Mouse (Mus musculus) G1E (cell line): ENCODE measurements around the gene Sar1a. TPM values are rescaled to one million over a fixed set of nuclear protein-coding genes. Genes with fewer than 3 reads are reported as not detected.

ENCODE experiments used
- ATAC-seq: 2 replicates; pipeline ENCODE4 v1.8.0; 2016; ENCODE audit warnings: mild to moderate bottlenecking; ENCODE audit not compliant: insufficient number of reproducible peaks, poor library complexity, low FRiP score, severe bottlenecking; ENCODE audit errors: extremely low read depth
- DNase-seq: peaks from one replicate; pipeline ENCODE4 v3.0.0; 2012; ENCODE audit warnings: low spot score
- H3K27me3 ChIP-seq: 2 replicates; pipeline ENCODE4 v1.6.1; 2012; ENCODE audit warnings: mild to moderate bottlenecking, low read length, inconsistent platforms; ENCODE audit not compliant: insufficient read depth
- H3K36me3 ChIP-seq: replicated peaks from 2 replicates; pipeline ENCODE3; 2012; ENCODE audit warnings: mild to moderate bottlenecking, inconsistent platforms
- H3K4me1 ChIP-seq: 2 replicates; pipeline ENCODE4 v1.6.1; 2012; ENCODE audit warnings: low read depth, low read length, inconsistent platforms, mixed read lengths; ENCODE audit not compliant: insufficient read depth
- H3K4me3 ChIP-seq: 2 replicates; pipeline ENCODE4 v1.5.1; 2012; ENCODE audit warnings: low read depth, mild to moderate bottlenecking, inconsistent platforms, low read length, moderate library complexity, mixed read lengths
- H3K9me3 ChIP-seq: replicated peaks from 2 replicates; pipeline ENCODE4 v1.6.1; 2012; ENCODE audit warnings: inconsistent platforms
- CTCF ChIP-seq: IDR thresholded peaks from 2 replicates; pipeline ENCODE4 v1.5.1; 2012; ENCODE audit warnings: low read depth, low read length, inconsistent platforms, mixed read lengths
- GATA1 ChIP-seq: IDR thresholded peaks from 2 replicates; pipeline ENCODE4 v1.6.1; 2012; ENCODE audit warnings: borderline replicate concordance, low read length, inconsistent platforms, mixed read lengths
- GATA2 ChIP-seq: IDR thresholded peaks from 2 replicates; pipeline ENCODE4 v1.6.1; 2012; ENCODE audit warnings: low read depth, low read length, inconsistent platforms, borderline replicate concordance
- POLR2AphosphoS5 ChIP-seq: IDR thresholded peaks from 2 replicates; pipeline ENCODE4 v1.6.1; 2012; ENCODE audit warnings: low read depth, low read length, inconsistent platforms; ENCODE audit not compliant: insufficient replicate concordance
- TAL1 ChIP-seq: conservative IDR thresholded peaks from 2 replicates; pipeline ENCODE4 v1.6.1; 2012; ENCODE audit warnings: low read depth, low read length, inconsistent platforms, mixed read lengths
- polyA plus RNA-seq: library from polyadenylated mRNA; stranded (reverse); fragments of >175 nt; gene quantifications from 2 replicates; pipeline ENCODE4 v1.2.3, GENCODE M21; 2012
- total RNA-seq, 2 experiments: library from RNA; stranded (forward) in 1 of 2; stranded (reverse) in 1 of 2; fragments of 200-1000 nt in 1 of 2; fragments of >200 nt in 1 of 2; fragmentation: Nextera tagmentation in 1 of 2; gene quantifications; 2 replicates each; pipeline ENCODE4 v1.2.3; 2014 to 2017

The Sar1a gene
- total and polyA plus RNA-seq, 3 experiments, result 31.6 to 85.1 (median 83.0) TPM

DNA sequence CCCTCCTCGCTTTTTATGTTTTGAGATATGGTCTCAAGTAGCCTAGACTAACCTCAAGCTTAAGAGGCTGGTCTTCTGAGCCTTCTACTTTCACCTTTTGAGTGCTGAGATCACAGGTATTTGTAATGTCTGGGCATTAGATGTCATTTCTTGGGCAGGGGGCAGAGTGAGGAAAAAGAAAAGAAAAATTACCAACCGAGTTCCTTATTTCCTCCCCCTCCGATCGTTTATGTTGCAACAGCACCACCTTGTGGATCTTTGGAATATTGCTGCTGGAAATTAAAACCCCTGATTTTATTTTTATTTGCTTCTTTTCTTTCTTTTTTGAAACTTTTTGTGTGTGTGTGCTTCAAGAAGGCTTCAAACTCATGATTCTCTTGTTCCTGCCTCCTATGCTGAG is 22.1 kb upstream of the Sar1a start:
- TF ChIP-seq POLR2AphosphoS5 (no peak), CTCF (no peak), TAL1 (no peak)
- DNase-seq (peak; percentile 8), ATAC-seq (no peak)
- Histone ChIP-seq H3K4me1 (no peaks in the 10 kb centered on the region), H3K36me3 (peaks cover 69% of the 10 kb centered on the region), H3K9me3 (no peaks in the 10 kb centered on the region), H3K4me3 (no peak overlapping the region), H3K27me3 (no peaks in the 10 kb centered on the region)

- Histone ChIP-seq H3K27me3 (no peaks in the 10 kb centered on the region), H3K4me3 (no peak overlapping the region), H3K9me3 (no peaks in the 10 kb centered on the region), H3K4me1 (no peaks in the 10 kb centered on the region), H3K36me3 (peaks cover 70% of the 10 kb centered on the region)
- no peak for DNase-seq
- ATAC-seq, result no peak
- no peak for TF ChIP-seq CTCF
- no peak for TF ChIP-seq GATA2
- no peak for TF ChIP-seq GATA1
- TF ChIP-seq TAL1, result no peak
- TF ChIP-seq POLR2AphosphoS5, result no peak
These were observed 18.2 kb upstream of the Sar1a start for GRCm38 (mm10) chr10:61661887-61662286.

- DNase-seq (no peak), ATAC-seq (no peak)
- peaks cover 72% of the 10 kb centered on the region for H3K36me3 ChIP-seq
These were observed 17.6 kb upstream of the Sar1a start for GRCm38 (mm10) chr10:61662391-61662988.

DNA sequence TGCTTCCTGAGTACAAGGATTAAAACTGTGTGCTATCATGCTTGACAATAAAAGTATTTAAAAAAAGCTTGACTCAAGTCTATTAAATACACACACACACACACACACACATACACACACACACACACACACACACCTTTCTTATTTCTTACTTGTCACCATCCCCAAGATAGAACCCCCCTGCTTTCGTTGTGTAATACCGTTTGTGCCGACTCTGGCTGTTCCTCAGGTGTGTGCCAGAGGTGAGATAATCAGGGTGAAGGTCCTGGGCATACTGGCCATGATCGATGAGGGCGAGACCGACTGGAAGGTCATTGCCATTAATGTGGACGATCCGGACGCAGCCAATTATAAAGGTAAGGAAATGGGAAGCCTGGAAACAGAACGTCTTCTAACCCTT is 15.0 kb upstream of the Sar1a start:
- Histone ChIP-seq H3K4me1 (peaks cover 7% of the 10 kb centered on the region; the same call in 1 of the 2 replicates), H3K4me3 (no peak overlapping the region), H3K9me3 (no peaks in the 10 kb centered on the region), H3K27me3 (no peaks in the 10 kb centered on the region), H3K36me3 (peaks cover 80% of the 10 kb centered on the region)
- DNase-seq (no peak), ATAC-seq (no peak)
- TF ChIP-seq POLR2AphosphoS5, result no peak
- TF ChIP-seq CTCF, result no peak
- TF ChIP-seq GATA1, result no peak

More at GRCm38 (mm10) chr10:61662391-61662988, 17.6 kb upstream of the Sar1a start:
- Histone ChIP-seq H3K9me3 (no peaks in the 10 kb centered on the region), H3K27me3 (no peaks in the 10 kb centered on the region), H3K4me1 (no peaks in the 10 kb centered on the region), H3K4me3 (no peak overlapping the region)
- TF ChIP-seq GATA1 (no peak), GATA2 (no peak), CTCF (no peak)

DNA sequence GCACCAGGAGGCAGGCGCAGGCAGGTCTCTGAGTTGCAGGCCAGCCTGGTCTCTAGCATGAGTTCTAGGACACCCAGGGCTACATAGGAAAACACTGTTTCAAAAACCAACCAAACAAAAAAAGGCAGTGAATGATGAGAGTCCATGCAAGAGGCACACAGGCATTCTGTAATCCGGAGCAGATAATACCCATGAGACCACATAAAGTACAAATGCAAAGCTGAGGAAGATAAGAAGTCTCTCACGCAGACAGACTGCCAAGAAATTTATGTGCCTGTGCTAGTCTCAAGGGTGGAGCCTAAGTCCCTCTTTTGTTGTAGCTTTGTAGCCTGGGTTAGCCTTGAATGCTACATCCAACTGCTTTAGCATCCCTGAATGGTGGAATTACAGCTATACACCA is 14.4 kb upstream of the Sar1a start:
- Histone ChIP-seq H3K4me1 (peaks cover 13% of the 10 kb centered on the region; the same call in 1 of the 2 replicates), H3K27me3 (no peaks in the 10 kb centered on the region), H3K9me3 (no peaks in the 10 kb centered on the region), H3K36me3 (peaks cover 81% of the 10 kb centered on the region), H3K4me3 (no peak overlapping the region)
- ATAC-seq, result no peak
- no peak for DNase-seq
- TF ChIP-seq GATA2 (no peak), POLR2AphosphoS5 (no peak), CTCF (no peak), GATA1 (no peak), TAL1 (no peak)

DNA sequence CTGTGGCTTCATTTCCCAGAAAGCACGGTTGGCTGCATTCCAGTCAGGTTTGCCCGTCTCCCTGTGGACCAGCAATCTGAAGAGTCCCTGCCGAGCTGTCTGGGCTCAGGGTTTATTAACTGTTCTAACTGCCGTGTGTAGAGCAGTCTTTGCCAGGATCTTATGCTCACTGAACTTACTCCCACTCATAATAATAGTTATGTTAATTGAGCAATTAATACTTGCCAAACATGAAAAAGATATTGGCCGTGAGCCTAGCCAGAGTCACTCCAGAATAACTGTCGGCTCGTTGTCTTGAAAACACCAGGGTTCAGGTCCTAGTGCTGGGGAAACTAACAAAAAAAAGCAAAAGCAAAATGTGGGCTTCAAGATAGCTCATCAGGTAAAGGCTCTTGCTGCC is 10.8 kb upstream of the Sar1a start:
- no peak overlapping the region for H3K4me3 ChIP-seq
- TF ChIP-seq GATA1 (no peak), POLR2AphosphoS5 (no peak), CTCF (no peak), TAL1 (no peak), GATA2 (no peak)
- H3K4me1 ChIP-seq, result peaks cover 13% of the 10 kb centered on the region; the same call in 1 of the 2 replicates
- no peaks in the 10 kb centered on the region for H3K9me3 ChIP-seq
- peaks cover 76% of the 10 kb centered on the region for H3K36me3 ChIP-seq
- no peaks in the 10 kb centered on the region for H3K27me3 ChIP-seq
- ATAC-seq (no peak), DNase-seq (no peak)

DNA sequence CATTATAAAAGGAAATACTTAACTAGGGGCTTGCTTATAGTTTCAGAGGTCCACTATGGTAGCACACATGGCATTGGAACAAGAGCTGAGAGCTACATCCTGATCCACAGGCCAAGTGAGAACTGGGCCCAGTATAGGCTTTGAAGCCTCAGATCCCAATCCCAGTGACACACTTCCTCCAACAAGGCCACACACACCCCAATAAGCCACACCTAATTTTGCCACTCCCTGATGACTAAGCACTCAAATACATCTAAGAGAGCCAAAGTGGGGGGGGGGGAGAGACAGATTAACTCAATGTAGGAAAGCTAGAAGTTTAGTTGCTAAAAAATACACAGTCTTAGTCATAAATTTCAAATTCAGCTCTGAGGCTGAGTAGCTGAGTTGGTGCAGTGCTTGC is 10.2 kb upstream of the Sar1a start:
- ATAC-seq, result peak; percentile 54; the same call in 1 of the 2 replicates
- peaks cover 13% of the 10 kb centered on the region; the same call in 1 of the 2 replicates for H3K4me1 ChIP-seq
- H3K27me3 ChIP-seq, result no peaks in the 10 kb centered on the region
- DNase-seq, result no peak
- H3K36me3 ChIP-seq, result peaks cover 76% of the 10 kb centered on the region
- no peak overlapping the region for H3K4me3 ChIP-seq
- TF ChIP-seq GATA2, result no peak
- no peak for TF ChIP-seq CTCF
- TF ChIP-seq TAL1, result no peak
- no peak for TF ChIP-seq GATA1
- no peak for TF ChIP-seq POLR2AphosphoS5
- no peaks in the 10 kb centered on the region for H3K9me3 ChIP-seq
